Mouse (Mus musculus): ENCODE measurements around the gene Lpcat2b. TPM values are rescaled to one million over a fixed set of nuclear protein-coding genes. Genes with fewer than 3 reads are reported as not detected.

Lpcat2b gene
- polyA plus RNA-seq, 1 experiment from 2014 or later, result not detected

DNA sequence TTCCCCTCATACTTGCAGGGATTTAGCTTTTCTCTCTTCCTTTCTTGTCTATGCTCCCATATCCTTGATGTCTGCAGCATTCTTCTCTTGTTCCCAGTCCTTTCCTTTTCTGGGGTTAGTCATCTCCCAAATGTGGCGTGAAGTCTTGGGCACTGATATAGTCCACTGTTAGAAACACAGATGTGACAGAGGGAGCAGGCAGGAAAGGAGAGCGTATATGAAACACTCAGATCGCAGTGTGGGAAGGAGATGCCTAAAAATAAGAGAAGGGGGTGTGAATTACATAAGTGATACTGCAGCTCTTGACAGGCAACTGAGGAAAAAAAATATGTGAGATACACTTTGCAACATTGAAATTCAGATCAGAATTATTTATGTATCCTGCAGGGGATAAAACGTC lies 26.0 kb upstream of the Lpcat2b start:
- no peak overlapping the region for H3K9ac ChIP-seq (ENCODE audit: low read length)
- peaks cover 22% of the 10 kb centered on the region for H3K27me3 ChIP-seq (ENCODE audit: control insufficient read depth, insufficient read depth, low read length)
- DNase-seq (ENCODE audit: low spot score), result no peak
- no peak overlapping the region for H3K27ac ChIP-seq (ENCODE audit: low read depth, low read length)
- H3K4me2 ChIP-seq (ENCODE audit: low read depth), result no peak overlapping the region
- H3K9me3 ChIP-seq (ENCODE audit: control insufficient read depth, low read length), result no peaks in the 10 kb centered on the region
- no peaks in the 10 kb centered on the region for H3K4me1 ChIP-seq (ENCODE audit: control insufficient read depth, insufficient read depth, low read length)
- no peaks in the 10 kb centered on the region for H3K36me3 ChIP-seq (ENCODE audit: control insufficient read depth, insufficient read depth, low read length)
- WGBS, result 85% methylated on average over 4 of the region's 4 CpGs
- ATAC-seq (ENCODE audit: insufficient read depth, low FRiP score, low TSS enrichment), result no peak
- no peak overlapping the region for H3K4me3 ChIP-seq (ENCODE audit: low read depth, low read length)

DNA sequence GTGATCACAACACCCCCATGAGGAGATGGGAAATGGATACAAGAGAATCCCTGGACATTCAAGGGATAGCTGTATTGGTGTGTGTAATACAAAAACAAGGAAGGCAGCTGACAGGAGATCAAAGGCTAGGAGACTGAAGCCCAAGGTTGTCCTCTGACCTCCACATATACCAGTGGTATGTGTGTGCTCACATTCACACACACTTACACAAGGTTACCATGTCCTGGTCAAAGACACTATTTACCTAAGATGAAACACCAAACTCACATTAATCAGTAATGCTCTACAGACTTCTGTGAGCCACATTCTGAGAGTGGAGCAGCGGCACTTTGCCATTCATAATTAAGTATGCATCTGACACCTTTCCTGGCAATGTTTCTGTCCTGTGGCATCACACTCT lies 21.0 kb upstream of the Lpcat2b start:
- Histone ChIP-seq H3K9me3 (ENCODE audit: control insufficient read depth, low read length) (no peaks in the 10 kb centered on the region), H3K9ac (ENCODE audit: low read length) (no peak overlapping the region), H3K36me3 (ENCODE audit: control insufficient read depth, insufficient read depth, low read length) (no peaks in the 10 kb centered on the region), H3K4me2 (ENCODE audit: low read depth) (no peak overlapping the region), H3K4me1 (ENCODE audit: control insufficient read depth, insufficient read depth, low read length) (no peaks in the 10 kb centered on the region), H3K4me3 (ENCODE audit: low read depth, low read length) (no peak overlapping the region), H3K27me3 (ENCODE audit: control insufficient read depth, insufficient read depth, low read length) (peaks cover under 1% of the 10 kb centered on the region; the same call in 1 of the 2 replicates), H3K27ac (ENCODE audit: low read depth, low read length) (no peak overlapping the region)
- 91% methylated on average over 1 of the region's 1 CpGs for WGBS
- ATAC-seq (ENCODE audit: insufficient read depth, low FRiP score, low TSS enrichment) (no peak), DNase-seq (ENCODE audit: low spot score) (no peak)

DNA sequence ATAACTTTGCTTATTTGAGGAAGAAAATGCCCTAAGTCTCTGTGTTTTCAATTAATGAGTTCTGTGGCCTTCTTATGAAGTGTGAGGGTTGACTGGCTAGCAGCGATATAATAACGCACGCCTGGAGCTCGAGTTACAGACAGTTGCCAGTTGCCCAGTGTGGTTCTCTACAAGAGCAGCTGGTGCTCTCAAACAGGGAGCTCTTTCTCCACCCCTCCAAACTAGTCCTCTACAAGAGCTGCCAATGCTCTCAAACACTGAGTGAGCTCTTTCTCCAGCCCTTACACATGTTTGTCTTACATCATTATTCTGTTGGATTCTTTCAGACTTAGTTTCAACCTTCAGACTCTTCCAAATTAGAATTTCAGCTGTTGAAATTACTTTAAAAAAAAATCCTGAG lies 20.0 kb upstream of the Lpcat2b start:
- H3K9ac ChIP-seq (ENCODE audit: low read length), result no peak overlapping the region
- H3K4me3 ChIP-seq (ENCODE audit: low read depth, low read length), result no peak overlapping the region
- no peaks in the 10 kb centered on the region for H3K9me3 ChIP-seq (ENCODE audit: control insufficient read depth, low read length)
- 74% methylated on average over 4 of the region's 4 CpGs for WGBS
- H3K36me3 ChIP-seq (ENCODE audit: control insufficient read depth, insufficient read depth, low read length), result no peaks in the 10 kb centered on the region
- H3K27ac ChIP-seq (ENCODE audit: low read depth, low read length), result no peak overlapping the region
- DNase-seq (ENCODE audit: low spot score) (no peak), ATAC-seq (ENCODE audit: insufficient read depth, low FRiP score, low TSS enrichment) (no peak)
- no peak overlapping the region for H3K4me2 ChIP-seq (ENCODE audit: low read depth)
- H3K27me3 ChIP-seq (ENCODE audit: control insufficient read depth, insufficient read depth, low read length), result no peaks in the 10 kb centered on the region
- H3K4me1 ChIP-seq (ENCODE audit: control insufficient read depth, insufficient read depth, low read length), result no peaks in the 10 kb centered on the region

DNA sequence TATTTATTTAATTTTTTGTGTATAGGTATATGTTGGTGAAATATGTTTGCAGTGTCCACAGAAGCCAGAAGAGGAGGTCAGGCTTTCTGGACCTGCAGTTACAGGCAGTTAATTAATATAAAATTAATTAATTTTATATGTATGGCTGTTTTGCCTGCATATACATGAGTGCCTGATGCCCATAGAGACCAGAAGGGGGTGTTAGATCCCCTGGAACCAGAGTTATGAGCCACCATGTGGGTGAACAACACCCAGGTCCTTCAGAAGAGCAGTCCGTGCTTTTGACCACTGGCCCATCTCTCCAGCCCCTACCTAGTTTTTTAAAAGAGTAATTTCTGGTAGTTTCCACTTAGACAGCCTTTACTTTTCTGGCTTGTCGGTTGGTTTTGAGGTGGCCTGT lies 19.1 kb upstream of the Lpcat2b start:
- H3K9ac ChIP-seq (ENCODE audit: low read length), result no peak overlapping the region
- H3K4me2 ChIP-seq (ENCODE audit: low read depth), result no peak overlapping the region
- no peak overlapping the region for H3K4me3 ChIP-seq (ENCODE audit: low read depth, low read length)
- no peaks in the 10 kb centered on the region for H3K36me3 ChIP-seq (ENCODE audit: control insufficient read depth, insufficient read depth, low read length)
- DNase-seq (ENCODE audit: low spot score) (no peak), ATAC-seq (ENCODE audit: insufficient read depth, low FRiP score, low TSS enrichment) (no peak)
- WGBS, result 83% methylated on average over 2 of the region's 2 CpGs
- H3K27ac ChIP-seq (ENCODE audit: low read depth, low read length), result no peak overlapping the region
- no peaks in the 10 kb centered on the region for H3K27me3 ChIP-seq (ENCODE audit: control insufficient read depth, insufficient read depth, low read length)
- no peaks in the 10 kb centered on the region for H3K4me1 ChIP-seq (ENCODE audit: control insufficient read depth, insufficient read depth, low read length)
- H3K9me3 ChIP-seq (ENCODE audit: control insufficient read depth, low read length), result no peaks in the 10 kb centered on the region

DNA sequence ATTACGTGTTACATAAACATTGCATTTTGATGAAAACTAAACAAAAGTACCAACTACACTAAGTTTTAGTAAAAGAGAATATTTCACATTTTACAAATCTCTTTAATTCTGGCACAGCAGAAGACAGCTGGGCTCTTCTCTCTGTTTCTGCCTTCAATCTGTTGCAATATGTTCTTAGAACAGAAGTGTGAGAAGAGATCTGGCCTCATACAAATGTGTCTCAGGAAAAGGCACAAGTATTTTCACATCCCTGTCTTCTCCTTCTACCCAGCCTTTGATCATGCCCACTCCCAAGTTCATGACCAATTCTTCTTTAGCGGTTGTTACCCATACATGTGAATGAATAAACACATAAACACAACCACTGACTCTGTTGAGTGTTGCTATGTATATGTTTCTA lies 16.3 kb upstream of the Lpcat2b start:
- H3K9me3 ChIP-seq (ENCODE audit: control insufficient read depth, low read length), result no peaks in the 10 kb centered on the region
- H3K27me3 ChIP-seq (ENCODE audit: control insufficient read depth, insufficient read depth, low read length), result no peaks in the 10 kb centered on the region
- no peak for DNase-seq (ENCODE audit: low spot score)
- no peak overlapping the region for H3K27ac ChIP-seq (ENCODE audit: low read depth, low read length)
- H3K4me3 ChIP-seq (ENCODE audit: low read depth, low read length), result no peak overlapping the region
- ATAC-seq (ENCODE audit: insufficient read depth, low FRiP score, low TSS enrichment), result no peak
- H3K9ac ChIP-seq (ENCODE audit: low read length), result no peak overlapping the region
- WGBS, result 85% methylated on average over 2 of the region's 2 CpGs
- H3K4me1 ChIP-seq (ENCODE audit: control insufficient read depth, insufficient read depth, low read length), result no peaks in the 10 kb centered on the region
- H3K36me3 ChIP-seq (ENCODE audit: control insufficient read depth, insufficient read depth, low read length), result no peaks in the 10 kb centered on the region
- H3K4me2 ChIP-seq (ENCODE audit: low read depth), result no peak overlapping the region

DNA sequence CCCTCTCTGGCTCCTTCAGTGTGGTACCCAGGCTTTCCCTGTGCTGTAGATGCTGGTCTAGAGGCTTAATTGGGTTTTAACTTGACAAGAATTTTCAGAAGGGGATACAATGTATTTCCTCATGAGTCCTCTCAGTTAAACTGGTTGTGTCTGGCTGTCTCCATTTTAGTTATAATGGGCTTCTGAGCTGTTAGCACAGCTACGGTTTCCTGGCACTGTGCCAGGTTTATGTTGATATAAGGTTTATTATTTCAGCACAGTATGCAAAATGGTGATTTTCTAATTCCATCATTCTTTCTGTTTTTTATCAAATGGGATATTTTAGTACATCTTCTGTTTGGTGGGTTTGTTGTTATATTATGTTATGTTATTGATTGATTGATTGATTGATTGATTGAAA lies 9.7 kb upstream of the Lpcat2b start:
- no peaks in the 10 kb centered on the region for H3K27me3 ChIP-seq (ENCODE audit: control insufficient read depth, insufficient read depth, low read length)
- ATAC-seq (ENCODE audit: insufficient read depth, low FRiP score, low TSS enrichment), result no peak
- H3K9ac ChIP-seq (ENCODE audit: low read length), result no peak overlapping the region
- 78% methylated on average over 1 of the region's 1 CpGs for WGBS
- no peaks in the 10 kb centered on the region for H3K36me3 ChIP-seq (ENCODE audit: control insufficient read depth, insufficient read depth, low read length)
- no peaks in the 10 kb centered on the region for H3K9me3 ChIP-seq (ENCODE audit: control insufficient read depth, low read length)
- no peaks in the 10 kb centered on the region for H3K4me1 ChIP-seq (ENCODE audit: control insufficient read depth, insufficient read depth, low read length)
- H3K27ac ChIP-seq (ENCODE audit: low read depth, low read length), result no peak overlapping the region
- no peak overlapping the region for H3K4me2 ChIP-seq (ENCODE audit: low read depth)
- no peak for DNase-seq (ENCODE audit: low spot score)
- H3K4me3 ChIP-seq (ENCODE audit: low read depth, low read length), result no peak overlapping the region

DNA sequence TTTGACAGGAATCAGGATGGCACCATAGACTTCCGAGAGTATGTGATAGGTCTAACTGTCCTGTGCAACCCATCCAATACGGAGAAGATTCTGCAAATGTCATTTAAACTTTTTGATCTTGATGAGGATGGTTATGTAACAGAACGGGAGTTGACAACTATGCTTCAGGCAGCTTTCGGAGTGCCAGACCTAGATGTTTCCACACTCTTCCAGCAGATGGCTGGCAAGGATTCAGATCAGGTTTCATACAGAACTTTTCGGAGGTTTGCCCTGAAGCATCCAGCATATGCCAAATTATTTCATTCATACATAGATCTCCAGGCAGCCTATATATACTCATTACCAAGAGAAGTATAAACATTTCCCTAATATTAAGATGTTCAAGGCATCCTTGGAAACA lies 2.7 kb downstream of the Lpcat2b start:
- 82% methylated on average over 5 of the region's 5 CpGs for WGBS
- no peak overlapping the region for H3K4me3 ChIP-seq (ENCODE audit: low read depth, low read length)
- no peak overlapping the region for H3K4me2 ChIP-seq (ENCODE audit: low read depth)
- no peak for DNase-seq (ENCODE audit: low spot score)
- ATAC-seq (ENCODE audit: insufficient read depth, low FRiP score, low TSS enrichment), result no peak
- no peaks in the 10 kb centered on the region for H3K4me1 ChIP-seq (ENCODE audit: control insufficient read depth, insufficient read depth, low read length)
- no peak overlapping the region for H3K9ac ChIP-seq (ENCODE audit: low read length)
- H3K27ac ChIP-seq (ENCODE audit: low read depth, low read length), result no peak overlapping the region
- H3K9me3 ChIP-seq (ENCODE audit: control insufficient read depth, low read length), result no peaks in the 10 kb centered on the region
- no peaks in the 10 kb centered on the region for H3K27me3 ChIP-seq (ENCODE audit: control insufficient read depth, insufficient read depth, low read length)
- H3K36me3 ChIP-seq (ENCODE audit: control insufficient read depth, insufficient read depth, low read length), result no peaks in the 10 kb centered on the region

DNA sequence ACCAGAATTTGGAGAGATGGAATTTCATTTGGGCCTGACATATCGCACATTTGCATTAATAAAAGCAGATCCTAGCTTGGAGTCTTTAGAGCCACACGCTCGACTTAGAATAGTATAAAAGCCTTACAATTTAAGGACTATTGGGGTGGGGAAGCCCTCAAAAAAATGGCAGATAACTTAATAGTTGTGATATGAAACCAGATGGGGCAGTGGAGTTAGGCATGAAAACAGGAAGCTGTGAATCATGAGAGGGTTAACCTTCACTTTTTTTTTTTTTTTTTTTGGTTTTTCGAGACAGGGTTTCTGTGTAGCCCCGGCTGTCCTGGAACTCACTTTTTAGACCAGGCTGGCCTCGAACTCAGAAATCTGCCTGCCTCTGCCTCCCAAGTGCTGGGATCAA lies 4.8 kb downstream of the Lpcat2b start:
- WGBS, result 84% methylated on average over 6 of the region's 6 CpGs
- Histone ChIP-seq H3K27ac (ENCODE audit: low read depth, low read length) (no peak overlapping the region), H3K4me2 (ENCODE audit: low read depth) (no peak overlapping the region)

DNA sequence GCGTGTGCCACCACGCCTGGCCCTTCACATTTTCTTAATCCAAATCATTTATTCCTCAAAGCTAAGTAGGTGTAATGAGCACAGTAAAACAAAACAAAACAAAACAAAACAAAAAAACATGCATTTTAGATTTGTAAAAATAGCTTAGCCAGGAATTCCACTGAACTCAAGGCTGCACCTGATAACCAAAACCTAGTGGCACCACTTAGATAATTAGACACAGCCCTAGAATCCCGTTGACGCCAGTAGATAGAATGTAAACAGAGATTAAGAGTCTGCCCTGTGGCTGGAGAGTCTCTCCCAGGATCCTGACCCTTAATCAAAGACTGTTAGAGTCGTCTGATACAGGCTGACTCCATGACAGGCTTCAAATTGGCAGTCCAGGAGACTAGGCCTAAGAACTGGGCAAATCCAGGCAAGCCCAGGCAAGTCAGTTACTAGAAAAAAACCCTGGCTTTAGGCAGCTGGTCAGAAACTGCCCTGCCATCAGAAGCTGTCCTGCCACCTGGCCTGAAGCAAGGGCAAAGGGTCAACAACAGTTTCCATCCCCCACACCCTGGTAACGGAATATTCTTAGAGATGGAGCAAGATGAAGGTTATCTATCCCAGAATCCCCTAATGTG lies 5.3 kb downstream of the Lpcat2b start:
- Histone ChIP-seq H3K9ac (ENCODE audit: low read length) (no peak overlapping the region), H3K4me2 (ENCODE audit: low read depth) (no peak overlapping the region), H3K27ac (ENCODE audit: low read depth, low read length) (no peak overlapping the region), H3K4me1 (ENCODE audit: control insufficient read depth, insufficient read depth, low read length) (no peaks in the 10 kb centered on the region), H3K27me3 (ENCODE audit: control insufficient read depth, insufficient read depth, low read length) (no peaks in the 10 kb centered on the region), H3K4me3 (ENCODE audit: low read depth, low read length) (no peak overlapping the region), H3K9me3 (ENCODE audit: control insufficient read depth, low read length) (no peaks in the 10 kb centered on the region), H3K36me3 (ENCODE audit: control insufficient read depth, insufficient read depth, low read length) (no peaks in the 10 kb centered on the region)
- ATAC-seq (ENCODE audit: insufficient read depth, low FRiP score, low TSS enrichment) (no peak), DNase-seq (ENCODE audit: low spot score) (no peak)
- WGBS, result 85% methylated on average over 6 of the region's 6 CpGs

More for the DNA sequence above, 4.8 kb downstream of the Lpcat2b start:
- no peak overlapping the region for H3K9ac ChIP-seq (ENCODE audit: low read length)
- no peaks in the 10 kb centered on the region for H3K9me3 ChIP-seq (ENCODE audit: control insufficient read depth, low read length)
- no peaks in the 10 kb centered on the region for H3K4me1 ChIP-seq (ENCODE audit: control insufficient read depth, insufficient read depth, low read length)
- no peak overlapping the region for H3K4me3 ChIP-seq (ENCODE audit: low read depth, low read length)
- no peaks in the 10 kb centered on the region for H3K36me3 ChIP-seq (ENCODE audit: control insufficient read depth, insufficient read depth, low read length)
- no peaks in the 10 kb centered on the region for H3K27me3 ChIP-seq (ENCODE audit: control insufficient read depth, insufficient read depth, low read length)
- ATAC-seq (ENCODE audit: insufficient read depth, low FRiP score, low TSS enrichment) (no peak), DNase-seq (ENCODE audit: low spot score) (no peak)
